Comparison of ENCODE assay signal across 7 mouse cellular contexts in the genomic region with DNA sequence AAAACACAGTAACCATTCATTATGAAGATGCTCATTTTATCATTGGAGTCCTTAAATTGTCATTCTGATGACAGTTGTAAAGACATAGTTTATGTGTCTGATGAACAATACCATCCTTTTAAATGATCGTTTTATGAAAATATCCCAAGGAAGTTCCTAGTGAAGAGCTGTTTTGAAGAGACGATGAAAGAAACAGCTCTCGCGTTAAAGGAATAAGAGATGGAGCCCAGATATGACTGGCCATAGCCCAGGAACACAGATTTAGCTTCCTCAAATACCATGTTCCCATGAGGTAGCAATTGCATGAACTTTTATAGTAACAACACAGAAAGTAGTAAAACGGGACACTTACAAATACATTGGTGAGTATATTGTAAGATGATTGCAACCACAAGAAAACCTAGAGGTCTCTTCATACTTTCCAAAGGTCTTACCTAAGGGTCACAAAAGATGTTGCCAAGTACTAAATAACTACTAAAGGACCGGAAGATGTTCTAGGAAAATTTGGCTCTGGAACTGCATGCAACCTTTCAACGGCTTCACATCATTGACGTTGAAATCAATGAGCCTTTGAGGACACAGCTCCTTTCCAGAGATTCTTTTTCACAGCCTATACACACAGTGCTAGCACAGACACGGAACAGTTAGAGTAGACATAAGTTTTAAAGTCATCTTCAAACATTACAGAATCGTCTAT. TPM values are rescaled to one million over a fixed set of nuclear protein-coding genes. Genes with fewer than 3 reads are reported as not detected.
DNase-seq lines count a peak whose midpoint lies in the region; ATAC-seq lines count a peak whose summit lies in the region.

No protein-coding gene starts in this region.

- peak overlapping the region; percentile 64 for H3K4me3 ChIP-seq in neural tube, embryonic 11.5 days (ENCODE audit: low read depth, low read length)
- H3K4me3 ChIP-seq in forebrain, embryonic 13.5 days: peak overlapping the region; percentile 75
- peak overlapping the region; percentile 83 for H3K4me3 ChIP-seq in limb, embryonic 15.5 days

- H3K9me3 ChIP-seq in neural tube, embryonic 11.5 days (ENCODE audit: control insufficient read depth, low read length): no peaks in the 10 kb centered on the region
- no peaks in the 10 kb centered on the region for H3K9me3 ChIP-seq in forebrain, embryonic 13.5 days (replicated peaks)
- no peaks in the 10 kb centered on the region for H3K9me3 ChIP-seq in limb, embryonic 15.5 days

- peak overlapping the region; percentile 55; the same call in 1 of the 2 replicates for H3K27ac ChIP-seq in neural tube, embryonic 11.5 days (ENCODE audit: low read depth, low read length)
- 0 out of 2 replicates have a peak overlapping the region, but pooled peaks have one; percentile 12 for H3K27ac ChIP-seq in forebrain, embryonic 13.5 days
- peak overlapping the region; percentile 81 for H3K27ac ChIP-seq in limb, embryonic 15.5 days

- peak overlapping the region; percentile 92 for H3K4me2 ChIP-seq in neural tube, embryonic 11.5 days (ENCODE audit: low read depth)
- peak overlapping the region; percentile 95 for H3K4me2 ChIP-seq in forebrain, embryonic 13.5 days
- peak overlapping the region; percentile 84 for H3K4me2 ChIP-seq in limb, embryonic 15.5 days

- ATAC-seq in neural tube, embryonic 11.5 days (ENCODE audit: insufficient read depth, low FRiP score, low TSS enrichment): no peak
- ATAC-seq in forebrain, embryonic 13.5 days: no peak
- ATAC-seq in limb, embryonic 15.5 days (ENCODE audit: insufficient number of reproducible peaks, low FRiP score, low TSS enrichment, low read depth): no peak

- peak overlapping the region; percentile 57; the same call in 1 of the 2 replicates for H3K9ac ChIP-seq in neural tube, embryonic 11.5 days (ENCODE audit: low read length)
- H3K9ac ChIP-seq in forebrain, embryonic 13.5 days: peak overlapping the region; percentile 77
- peak overlapping the region; percentile 58; the same call in 1 of the 2 replicates for H3K9ac ChIP-seq in limb, embryonic 15.5 days

- peaks cover 7% of the 10 kb centered on the region; the same call in 1 of the 2 replicates for H3K36me3 ChIP-seq in neural tube, embryonic 11.5 days (ENCODE audit: control insufficient read depth, insufficient read depth, low read length)
- H3K36me3 ChIP-seq in forebrain, embryonic 13.5 days (ENCODE audit: poor library complexity, severe bottlenecking): peaks cover 25% of the 10 kb centered on the region
- peaks cover 24% of the 10 kb centered on the region for H3K36me3 ChIP-seq in limb, embryonic 15.5 days

- WGBS in neural tube, embryonic 11.5 days: 76% methylated on average over 10 of the region's 10 CpGs
- WGBS in forebrain, embryonic 13.5 days: 67% methylated on average over 10 of the region's 10 CpGs
- WGBS in limb, embryonic 15.5 days: 64% methylated on average over 10 of the region's 10 CpGs

- DNase-seq in neural tube, embryonic 11.5 days (ENCODE audit: low spot score): no peak
- no peak for DNase-seq in neural tube, embryonic 10.5 days (ENCODE audit: extremely low spot score, low spot score)
- no peak for DNase-seq in retina, embryonic 14.5 days (ENCODE audit: low spot score)
- no peak for DNase-seq in urinary bladder, postnatal 4 days (ENCODE audit: low spot score in 2 of 2)
- DNase-seq in layer of hippocampus, postnatal 10 days (ENCODE audit: low spot score in 2 of 2): no peak

- H3K27me3 ChIP-seq in neural tube, embryonic 11.5 days (ENCODE audit: control insufficient read depth, insufficient read depth, low read length): no peaks in the 10 kb centered on the region
- no peaks in the 10 kb centered on the region for H3K27me3 ChIP-seq in forebrain, embryonic 13.5 days
- H3K27me3 ChIP-seq in limb, embryonic 15.5 days: no peaks in the 10 kb centered on the region

- H3K4me1 ChIP-seq in neural tube, embryonic 11.5 days (ENCODE audit: control insufficient read depth, insufficient read depth, low read length): peaks cover 11% of the 10 kb centered on the region; the same call in 1 of the 2 replicates
- peaks cover 20% of the 10 kb centered on the region for H3K4me1 ChIP-seq in forebrain, embryonic 13.5 days
- peaks cover 20% of the 10 kb centered on the region for H3K4me1 ChIP-seq in limb, embryonic 15.5 days

RNA-seq across cellular contexts. Expression of gene Mettl13, which starts 0.7 kb away (rescaled TPM):
- polyA plus RNA-seq in neural tube, embryonic 11.5 days (2014; fragmentation: Nextera tagmentation; extraction: Ambion mirVana): 15.5 and 20.3 TPM in 2 replicates
- polyA plus RNA-seq in forebrain, embryonic 13.5 days (2015; fragmentation: Nextera tagmentation; extraction: Ambion mirVana): 22.5 and 22.6 TPM in 2 replicates
- 23.0 and 25.6 TPM in 2 replicates for polyA plus RNA-seq in limb, embryonic 15.5 days (2015; fragmentation: Nextera tagmentation; extraction: Ambion mirVana)
- 10 to 100 TPM; 11.6 to 16.1 TPM for total RNA-seq in layer of hippocampus, postnatal 10 days (2021)

RNA-seq across cellular contexts. Expression of gene Vamp4, which starts 21.2 kb away (rescaled TPM):
- polyA plus RNA-seq in neural tube, embryonic 11.5 days (2014; fragmentation: Nextera tagmentation; extraction: Ambion mirVana): 60.8 and 63.1 TPM in 2 replicates
- 62.6 and 66.5 TPM in 2 replicates for polyA plus RNA-seq in forebrain, embryonic 13.5 days (2015; fragmentation: Nextera tagmentation; extraction: Ambion mirVana)
- 82.5 and 84.5 TPM in 2 replicates for polyA plus RNA-seq in limb, embryonic 15.5 days (2015; fragmentation: Nextera tagmentation; extraction: Ambion mirVana)
- total RNA-seq in layer of hippocampus, postnatal 10 days (2021): 10 to 100 TPM; 72.0 to 72.3 TPM

Comparison
In these comparisons a context has a peak if more than half of its experiments do, and no peak if none do; other contexts are left out.
1. H3K27ac ChIP-seq: peak in every context shown above with its lines; median percentile 81 in limb, embryonic 15.5 days; 55 in neural tube, embryonic 11.5 days; 12 in forebrain, embryonic 13.5 days.